Mouse (Mus musculus): Measurements from ENCODE around the gene Adam11. TPM values are rescaled to one million over a fixed set of nuclear protein-coding genes. Genes with fewer than 3 reads are reported as not detected.
A peak's percentile ranks its signal among the peaks of the same experiment; 100 is the strongest.

Gene Adam11
- polyA plus RNA-seq, 1 experiment, result 92.2 TPM

- DNase-seq (ENCODE audit: extremely low spot score in 1 of 2, low spot score in 1 of 2), result peak; percentile 66 to 77
Observed at GRCm38 (mm10) chr11:102774621-102775141, 13.4 kb downstream of the Adam11 start.

GRCm38 (mm10) chr11:102777598-102777997 lies 16.4 kb downstream of the Adam11 start:
- peak in 1 of 2 experiments; percentile 78 for DNase-seq (ENCODE audit: extremely low spot score in 1 of 2, low spot score in 1 of 2)

DNA sequence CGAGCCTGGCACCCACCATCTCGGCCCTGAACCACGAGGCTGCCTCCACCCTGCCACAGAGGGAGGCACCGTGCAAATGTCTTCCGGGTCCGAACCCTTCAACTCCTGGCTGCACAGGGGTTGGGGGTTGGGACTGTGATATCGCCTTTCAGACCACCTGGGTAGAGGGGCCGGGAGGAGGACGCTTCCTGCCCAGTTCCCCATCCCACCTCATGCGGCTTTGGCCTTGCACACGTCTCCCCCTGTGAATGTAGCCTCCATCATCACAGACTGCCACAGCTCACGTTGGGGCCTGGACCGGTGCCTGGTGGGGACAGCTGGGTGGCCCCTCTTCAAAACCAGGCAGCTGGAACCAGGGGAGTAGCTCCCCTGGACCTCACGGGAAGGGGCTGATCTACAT lies 16.9 kb downstream of the Adam11 start:
- DNase-seq (ENCODE audit: extremely low spot score in 1 of 2, low spot score in 1 of 2), result no peak

GRCm38 (mm10) chr11:102778597-102778996 lies 17.4 kb downstream of the Adam11 start:
- DNase-seq (ENCODE audit: extremely low spot score in 1 of 2, low spot score in 1 of 2), result no peak

DNA sequence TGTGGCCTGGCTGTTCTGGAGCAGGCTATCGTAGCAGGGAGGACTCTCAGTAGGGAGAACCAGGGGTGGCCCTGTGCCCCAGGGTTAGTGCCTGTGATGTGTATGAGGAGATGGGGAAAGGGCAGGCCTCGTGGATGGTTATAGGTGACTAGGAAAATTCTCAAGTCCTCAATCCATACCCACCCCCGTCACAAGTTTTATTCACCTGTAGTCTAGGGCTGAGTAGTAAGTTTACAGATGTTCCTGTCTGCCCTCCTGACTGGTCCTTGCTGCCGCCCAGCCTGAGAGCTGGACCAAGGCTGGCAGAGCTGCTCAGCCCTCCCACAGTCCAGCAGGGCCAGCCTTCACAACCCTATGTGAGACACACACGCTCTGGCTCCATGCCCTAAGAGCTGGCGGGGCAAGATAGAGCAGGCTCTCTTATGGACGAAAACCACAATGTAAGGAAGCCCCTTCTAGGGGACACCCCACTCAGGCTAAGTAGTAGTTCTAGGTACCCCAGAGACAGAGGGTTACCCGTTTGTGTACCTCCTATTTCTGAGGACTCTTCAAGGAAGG lies 17.9 kb downstream of the Adam11 start:
- DNase-seq (ENCODE audit: extremely low spot score in 1 of 2, low spot score in 1 of 2), result no peak

GRCm38 (mm10) chr11:102779824-102780223 lies 18.6 kb downstream of the Adam11 start:
- no peak for DNase-seq (ENCODE audit: extremely low spot score in 1 of 2, low spot score in 1 of 2)

- no peak for DNase-seq (ENCODE audit: extremely low spot score in 1 of 2, low spot score in 1 of 2)
Observed at GRCm38 (mm10) chr11:102780271-102780985, 19.2 kb downstream of the Adam11 start.

GRCm38 (mm10) chr11:102780986-102781351 lies 19.7 kb downstream of the Adam11 start:
- DNase-seq (ENCODE audit: extremely low spot score in 1 of 2, low spot score in 1 of 2), result no peak

- DNase-seq (ENCODE audit: extremely low spot score in 1 of 2, low spot score in 1 of 2), result no peak
Observed at GRCm38 (mm10) chr11:102781523-102781922, 20.3 kb downstream of the Adam11 start.

DNA sequence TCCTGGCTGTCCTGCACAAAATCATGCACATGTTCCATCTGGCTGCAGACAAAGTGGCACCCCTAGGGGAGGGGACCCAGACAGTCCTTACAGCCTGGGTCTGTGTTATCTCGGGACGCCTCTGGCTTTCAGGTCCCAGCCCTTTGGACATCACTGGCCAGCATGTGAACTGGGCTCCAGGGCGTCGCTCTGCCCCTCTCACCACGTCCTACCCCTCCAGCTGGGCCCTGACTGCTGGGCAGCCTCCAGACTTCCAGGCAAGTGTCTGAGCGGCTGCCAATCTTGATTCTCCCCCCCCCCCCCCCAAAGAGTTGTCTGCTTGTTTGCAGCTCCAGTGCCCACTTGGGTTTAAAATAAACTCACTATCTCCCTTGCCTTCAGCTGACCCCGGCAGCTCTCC lies 22.2 kb downstream of the Adam11 start:
- DNase-seq (ENCODE audit: extremely low spot score in 1 of 2, low spot score in 1 of 2), result no peak

GRCm38 (mm10) chr11:102787688-102788177 lies 26.5 kb downstream of the Adam11 start:
- no peak for DNase-seq (ENCODE audit: extremely low spot score in 1 of 2, low spot score in 1 of 2)

DNA sequence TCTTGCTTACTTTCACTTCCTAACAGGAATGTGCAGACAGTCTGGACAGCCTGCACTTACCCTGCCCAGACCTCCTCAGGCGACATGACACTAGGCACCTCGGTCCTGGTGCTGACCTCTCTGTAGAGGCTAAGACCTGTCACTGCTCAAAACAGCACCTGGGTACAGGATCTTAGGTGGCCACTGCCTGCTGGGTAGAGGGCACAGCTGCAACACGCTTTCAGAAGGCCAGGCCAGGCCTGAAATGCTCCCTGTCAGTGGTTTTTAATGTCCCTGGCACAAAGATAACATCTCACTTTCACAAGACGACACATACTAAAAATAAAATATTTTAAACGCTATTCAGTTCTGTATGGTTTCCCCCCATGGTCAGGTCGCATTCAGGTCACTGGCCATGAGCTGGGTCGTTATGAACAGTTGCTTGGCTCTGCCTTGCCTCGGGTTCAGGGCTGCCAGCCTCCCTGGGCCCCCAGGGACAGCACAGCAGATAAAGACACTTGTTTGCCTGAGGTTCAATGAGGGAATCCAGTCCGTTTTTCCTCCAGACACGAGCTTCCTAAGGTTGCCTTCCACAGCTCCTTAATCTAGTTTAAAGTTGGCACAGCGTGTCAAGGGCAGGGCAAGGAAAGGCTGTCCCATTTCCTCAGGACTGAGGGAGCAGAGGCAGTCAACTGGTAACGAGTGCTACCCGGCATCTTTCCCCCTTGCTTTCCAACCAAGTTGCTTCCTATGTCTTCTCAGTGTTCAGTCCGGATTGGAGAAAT lies 30.6 kb downstream of the Adam11 start:
- no peak for DNase-seq (ENCODE audit: extremely low spot score in 1 of 2, low spot score in 1 of 2)

- no peak for DNase-seq (ENCODE audit: extremely low spot score in 1 of 2, low spot score in 1 of 2)
Observed at GRCm38 (mm10) chr11:102794157-102794556, 32.9 kb downstream of the Adam11 start.

DNA sequence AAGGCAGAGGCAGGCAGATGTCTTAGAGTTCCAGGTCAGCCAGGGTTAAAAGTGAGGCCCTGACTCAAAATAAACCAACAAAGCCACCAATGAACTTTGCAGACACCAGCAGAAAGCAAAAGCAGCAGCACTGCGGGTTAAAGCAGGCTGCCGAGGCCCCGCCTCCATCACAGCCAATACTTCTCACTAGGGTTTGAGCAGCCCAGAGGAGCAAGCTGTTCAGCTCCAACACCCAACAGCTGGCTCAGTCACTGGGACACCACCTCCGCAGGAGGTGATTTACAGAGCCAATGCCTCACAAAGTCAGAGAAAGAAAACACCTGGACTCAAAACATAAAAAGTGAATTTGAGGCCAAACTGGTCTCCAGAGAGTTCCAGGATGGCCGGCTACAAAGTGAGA lies 42.2 kb downstream of the Adam11 start:
- no peak for DNase-seq (ENCODE audit: extremely low spot score in 1 of 2, low spot score in 1 of 2)

DNA sequence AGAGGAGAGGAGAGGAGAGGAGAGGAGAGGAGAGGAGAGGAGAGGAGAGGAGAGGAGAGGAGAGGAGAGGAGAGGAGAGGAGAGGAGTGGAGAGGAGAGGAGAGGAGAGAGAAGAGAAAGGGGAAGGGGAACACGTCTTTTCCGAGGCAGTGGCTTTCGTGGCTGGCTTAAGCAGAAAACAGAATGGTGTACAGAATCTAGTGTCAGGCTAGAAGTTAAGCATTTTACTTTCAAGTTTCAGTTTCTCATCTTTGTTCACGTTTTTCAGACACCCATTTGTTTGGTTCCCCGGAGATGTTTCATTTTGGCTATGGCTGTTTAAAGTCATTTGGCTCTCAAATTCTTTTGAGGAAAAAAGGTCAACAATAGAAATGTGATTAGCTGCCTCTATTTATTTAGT lies 47.0 kb downstream of the Adam11 start:
- DNase-seq (ENCODE audit: extremely low spot score in 1 of 2, low spot score in 1 of 2), result no peak

GRCm38 (mm10) chr11:102810721-102811485 lies 49.7 kb downstream of the Adam11 start:
- peak in 1 of 2 experiments; percentile 55 for DNase-seq (ENCODE audit: extremely low spot score in 1 of 2, low spot score in 1 of 2)

- DNase-seq (ENCODE audit: extremely low spot score in 1 of 2, low spot score in 1 of 2), result no peak
Observed at GRCm38 (mm10) chr11:102814881-102815280, 53.6 kb downstream of the Adam11 start.

GRCm38 (mm10) chr11:102818121-102819020 lies 57.1 kb downstream of the Adam11 start:
- DNase-seq (ENCODE audit: extremely low spot score in 1 of 2, low spot score in 1 of 2), result no peak

GRCm38 (mm10) chr11:102819021-102819782 lies 58.0 kb downstream of the Adam11 start, which contains the start of gene Gjc1:
Gene Gjc1, minus strand, starts transcription at chr11:102819700.
- DNase-seq (ENCODE audit: extremely low spot score in 1 of 2, low spot score in 1 of 2), result peak in 1 of 2 experiments; percentile 34

Data from frontal cortex, adult 2 months (tissue).